Mouse (Mus musculus) kidney, embryonic 16.5 days (tissue): ENCODE measurements around the gene Smim24. TPM values are rescaled to one million over a fixed set of nuclear protein-coding genes. Genes with fewer than 3 reads are reported as not detected.
A peak's percentile ranks its signal among the peaks of the same experiment; 100 is the strongest.

Experiments used
- ATAC-seq: fragments of 200-750 bp; cut with Nextera tagmentation; 2 replicates; pipeline ENCODE4 v1.8.0; 2017; ENCODE audit warnings: moderate TSS enrichment; ENCODE audit not compliant: low FRiP score, low TSS enrichment
- H3K27ac ChIP-seq: fragments of 300-500 bp; sonication (generic); 2 replicates; pipeline ENCODE4 v1.5.1; 2014; ENCODE audit warnings: low read length
- H3K27me3 ChIP-seq: fragments of 300-500 bp; sonication (generic); 2 replicates; pipeline ENCODE4 v1.6.1; 2014; ENCODE audit warnings: low read length, control low read depth, mixed read lengths; ENCODE audit not compliant: insufficient read depth
- H3K36me3 ChIP-seq: fragments of 300-500 bp; sonication (generic); 2 replicates; pipeline ENCODE4 v1.6.1; 2014; ENCODE audit warnings: low read length, control low read depth, mixed read lengths; ENCODE audit not compliant: insufficient read depth
- H3K4me1 ChIP-seq: fragments of 300-500 bp; sonication (generic); 2 replicates; pipeline ENCODE4 v1.6.1; 2014; ENCODE audit warnings: low read length, control low read depth, mixed read lengths; ENCODE audit not compliant: insufficient read depth
- H3K4me2 ChIP-seq: fragments of 300-500 bp; sonication (generic); replicated peaks from 2 replicates; pipeline ENCODE4 v1.6.1; 2014; ENCODE audit warnings: low read depth, low read length
- H3K4me3 ChIP-seq: fragments of 300-500 bp; sonication (generic); 2 replicates; pipeline ENCODE4 v1.5.1; 2014; ENCODE audit warnings: mild to moderate bottlenecking, low read length
- H3K9ac ChIP-seq: fragments of 300-500 bp; sonication (generic); replicated peaks from 2 replicates; pipeline ENCODE4 v1.6.1; 2014; ENCODE audit warnings: low read length
- H3K9me3 ChIP-seq: fragments of 300-500 bp; sonication (generic); 2 replicates; pipeline ENCODE4 v1.6.1; 2016; ENCODE audit warnings: low read length, control low read depth
- WGBS: fragments of 180-500 bp; shearing (Covaris S2); extraction: QIAGEN DNeasy Blood & Tissue Kit; methylation state at CpG from one replicate; pipeline ENCODE4 v1.1.7; 2014; 5-methylcytosine and 5-hydroxymethylcytosine counted together
- polyA plus RNA-seq: library from polyadenylated mRNA; unstranded; fragments of >200 nt; fragmentation: Nextera tagmentation; extraction: Ambion mirVana; gene quantifications from 2 replicates; pipeline ENCODE4 v1.2.1, GENCODE M21; 2015

Smim24 gene
- polyA plus RNA-seq, 1 experiment from 2014 or later, result 44.1 TPM

GRCm38 (mm10) chr10:81406504-81407440 is 13.9 kb downstream of the Smim24 start:
- peaks cover 80% of the 10 kb centered on the region for H3K4me1 ChIP-seq
- no peak overlapping the region for H3K27ac ChIP-seq
- peak overlapping the region; percentile 37 for H3K4me2 ChIP-seq
- no peaks in the 10 kb centered on the region for H3K27me3 ChIP-seq
- H3K4me3 ChIP-seq, result peak overlapping the region; percentile 22
- WGBS, result 46% methylated on average over 24 of the region's 24 CpGs
- H3K9me3 ChIP-seq, result no peaks in the 10 kb centered on the region
- peak overlapping the region; percentile 29; the same call in 1 of the 2 replicates for H3K9ac ChIP-seq
- ATAC-seq, result no peak
- peaks cover 31% of the 10 kb centered on the region; the same call in 1 of the 2 replicates for H3K36me3 ChIP-seq

- Histone ChIP-seq H3K9me3 (no peaks in the 10 kb centered on the region), H3K36me3 (peaks cover 35% of the 10 kb centered on the region; the same call in 1 of the 2 replicates), H3K4me2 (peak overlapping the region; percentile 37), H3K9ac (peak overlapping the region; percentile 29; the same call in 1 of the 2 replicates), H3K4me3 (peak overlapping the region; percentile 22), H3K4me1 (peaks cover 80% of the 10 kb centered on the region), H3K27ac (peak overlapping the region; percentile 61), H3K27me3 (no peaks in the 10 kb centered on the region)
- WGBS, result 27% methylated on average over 31 of the region's 31 CpGs
- no peak for ATAC-seq
Measured at GRCm38 (mm10) chr10:81407539-81408423, 14.9 kb downstream of the Smim24 start.

GRCm38 (mm10) chr10:81408424-81408729 is 15.5 kb downstream of the Smim24 start:
- WGBS, result 56% methylated on average over 13 of the region's 13 CpGs
- Histone ChIP-seq H3K4me3 (no peak overlapping the region), H3K27ac (peak overlapping the region; percentile 85; the same call in 1 of the 2 replicates), H3K4me2 (no peak overlapping the region), H3K9me3 (no peaks in the 10 kb centered on the region), H3K9ac (peak overlapping the region; percentile 23; the same call in 1 of the 2 replicates), H3K36me3 (peaks cover 37% of the 10 kb centered on the region; the same call in 1 of the 2 replicates), H3K27me3 (no peaks in the 10 kb centered on the region), H3K4me1 (peaks cover 80% of the 10 kb centered on the region)
- ATAC-seq, result no peak

GRCm38 (mm10) chr10:81408871-81409291 is 16.0 kb downstream of the Smim24 start:
- 21% methylated on average over 9 of the region's 9 CpGs for WGBS
- H3K27ac ChIP-seq, result peak overlapping the region; percentile 85
- no peaks in the 10 kb centered on the region for H3K9me3 ChIP-seq
- H3K4me3 ChIP-seq, result no peak overlapping the region
- H3K27me3 ChIP-seq, result no peaks in the 10 kb centered on the region
- H3K36me3 ChIP-seq, result peaks cover 37% of the 10 kb centered on the region; the same call in 1 of the 2 replicates
- H3K9ac ChIP-seq, result peak overlapping the region; percentile 6; the same call in 1 of the 2 replicates
- ATAC-seq, result peak; percentile 56
- H3K4me1 ChIP-seq, result peaks cover 82% of the 10 kb centered on the region
- peak overlapping the region; percentile 31 for H3K4me2 ChIP-seq

GRCm38 (mm10) chr10:81409330-81409729 is 16.5 kb downstream of the Smim24 start:
- peak overlapping the region; percentile 85 for H3K27ac ChIP-seq

GRCm38 (mm10) chr10:81410350-81410749 is 17.5 kb downstream of the Smim24 start:
- ATAC-seq, result no peak
- WGBS, result 60% methylated on average over 4 of the region's 4 CpGs
- Histone ChIP-seq H3K27ac (peak overlapping the region; percentile 85), H3K36me3 (peaks cover 30% of the 10 kb centered on the region; the same call in 1 of the 2 replicates), H3K4me2 (peak overlapping the region; percentile 31), H3K9me3 (no peaks in the 10 kb centered on the region), H3K9ac (peak overlapping the region; percentile 32; the same call in 1 of the 2 replicates), H3K4me3 (peak overlapping the region; percentile 11; the same call in 1 of the 2 replicates), H3K4me1 (peaks cover 88% of the 10 kb centered on the region), H3K27me3 (no peaks in the 10 kb centered on the region)

More at GRCm38 (mm10) chr10:81409330-81409729, 16.5 kb downstream of the Smim24 start:
- no peak; the same call in 1 of the 2 replicates for ATAC-seq
- no peaks in the 10 kb centered on the region for H3K27me3 ChIP-seq
- peak overlapping the region; percentile 15; the same call in 1 of the 2 replicates for H3K4me3 ChIP-seq
- peaks cover 82% of the 10 kb centered on the region for H3K4me1 ChIP-seq
- H3K9me3 ChIP-seq, result no peaks in the 10 kb centered on the region
- H3K4me2 ChIP-seq, result peak overlapping the region; percentile 31
- H3K9ac ChIP-seq, result peak overlapping the region; percentile 6
- peaks cover 36% of the 10 kb centered on the region; the same call in 1 of the 2 replicates for H3K36me3 ChIP-seq
- WGBS, result 23% methylated on average over 8 of the region's 8 CpGs

- Histone ChIP-seq H3K4me2 (peak overlapping the region; percentile 31; the same call in 1 of the 2 replicates), H3K4me1 (peaks cover 94% of the 10 kb centered on the region), H3K9me3 (no peaks in the 10 kb centered on the region), H3K36me3 (peaks cover 24% of the 10 kb centered on the region; the same call in 1 of the 2 replicates), H3K27ac (peak overlapping the region; percentile 85), H3K4me3 (no peak overlapping the region), H3K27me3 (no peaks in the 10 kb centered on the region), H3K9ac (peak overlapping the region; percentile 32; the same call in 1 of the 2 replicates)
- 50% methylated on average over 9 of the region's 9 CpGs for WGBS
- ATAC-seq, result no peak
Measured at GRCm38 (mm10) chr10:81410981-81411380, 18.1 kb downstream of the Smim24 start.

GRCm38 (mm10) chr10:81411471-81412400 is 18.9 kb downstream of the Smim24 start:
- Histone ChIP-seq H3K36me3 (peaks cover 16% of the 10 kb centered on the region; the same call in 1 of the 2 replicates), H3K9me3 (no peaks in the 10 kb centered on the region), H3K4me1 (peaks cover 98% of the 10 kb centered on the region), H3K27me3 (no peaks in the 10 kb centered on the region), H3K4me2 (no peak overlapping the region; the same call in 1 of the 2 replicates), H3K27ac (peak overlapping the region; percentile 85), H3K4me3 (no peak overlapping the region), H3K9ac (peak overlapping the region; percentile 33; the same call in 1 of the 2 replicates)
- ATAC-seq, result no peak
- 55% methylated on average over 18 of the region's 18 CpGs for WGBS
